Mouse (Mus musculus) olfactory bulb, adult 2 months (tissue): ENCODE data around the gene Llgl2. TPM values are rescaled to one million over a fixed set of nuclear protein-coding genes. Genes with fewer than 3 reads are reported as not detected.

Source experiments
- H3K27ac ChIP-seq: fragments of 200-500 bp; 2 replicates; pipeline ENCODE4 v1.5.1; 2012; ENCODE audit warnings: low read depth, low read length; ENCODE audit not compliant: insufficient read depth
- H3K4me1 ChIP-seq: fragments of 200-500 bp; 2 replicates; pipeline ENCODE4 v1.6.1; 2012; ENCODE audit warnings: low read length; ENCODE audit not compliant: control insufficient read depth, insufficient read depth
- H3K4me3 ChIP-seq: fragments of 200-500 bp; 2 replicates; pipeline ENCODE4 v1.5.1; 2012; ENCODE audit warnings: mild to moderate bottlenecking, low read depth, low read length, moderate library complexity; ENCODE audit not compliant: insufficient read depth
- CTCF ChIP-seq: fragments of 200-500 bp; IDR thresholded peaks from 2 replicates; pipeline ENCODE4 v1.5.1; 2012; ENCODE audit warnings: low read depth, mild to moderate bottlenecking, low read length, moderate library complexity; ENCODE audit not compliant: insufficient read depth
- POLR2A ChIP-seq: fragments of 200-500 bp; IDR thresholded peaks from 2 replicates; pipeline ENCODE4 v1.6.1; 2012; ENCODE audit warnings: mild to moderate bottlenecking, low read depth, low read length, moderate library complexity; ENCODE audit not compliant: insufficient read depth
- WGBS: fragments of 180-500 bp; shearing (Covaris S2); methylation state at CpG from one replicate; pipeline ENCODE4 v1.1.7; 2018; 5-methylcytosine and 5-hydroxymethylcytosine counted together
- polyA plus RNA-seq: library from polyadenylated mRNA; stranded (reverse); fragments of >200 nt; gene quantifications from 2 replicates; pipeline ENCODE4 v1.2.4, GENCODE M21; 2012; ENCODE audit warnings: low replicate concordance; ENCODE audit not compliant: missing spikeins, insufficient read depth, insufficient read length

The Llgl2 gene
- polyA plus RNA-seq, 1 experiment: not detected

GRCm38 (mm10) chr11:115786473-115786872 lies 37.4 kb upstream of the Llgl2 start:
- Histone ChIP-seq H3K4me1 (peaks cover 28% of the 10 kb centered on the region), H3K4me3 (no peak overlapping the region), H3K27ac (no peak overlapping the region)
- no peak for TF ChIP-seq CTCF
- no peak for TF ChIP-seq POLR2A
- WGBS: 66% methylated on average over 6 of the region's 6 CpGs

DNA sequence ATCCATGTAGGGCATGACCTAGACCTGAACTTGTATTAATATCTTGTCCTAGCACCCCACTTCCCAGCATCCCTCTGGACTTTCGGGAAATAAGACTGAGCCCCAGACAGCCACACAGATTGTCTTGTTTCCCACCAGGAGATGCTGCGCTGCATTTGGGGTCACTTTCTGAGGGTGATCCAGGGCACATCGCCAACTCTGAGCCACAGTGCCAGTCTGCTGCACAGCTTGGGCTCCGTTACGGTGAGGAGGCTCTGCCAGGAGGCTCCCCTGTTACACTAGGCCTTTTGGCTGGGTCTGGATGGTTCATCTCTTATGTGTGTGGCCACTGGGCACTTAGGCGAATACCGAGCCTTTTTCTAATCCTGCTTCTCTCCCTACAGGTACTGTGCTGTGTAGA lies 34.1 kb upstream of the Llgl2 start:
- WGBS: 74% methylated on average over 7 of the region's 7 CpGs
- peaks cover 13% of the 10 kb centered on the region for H3K4me1 ChIP-seq
- no peak overlapping the region for H3K4me3 ChIP-seq
- no peak for TF ChIP-seq CTCF
- TF ChIP-seq POLR2A: no peak
- no peak overlapping the region for H3K27ac ChIP-seq

DNA sequence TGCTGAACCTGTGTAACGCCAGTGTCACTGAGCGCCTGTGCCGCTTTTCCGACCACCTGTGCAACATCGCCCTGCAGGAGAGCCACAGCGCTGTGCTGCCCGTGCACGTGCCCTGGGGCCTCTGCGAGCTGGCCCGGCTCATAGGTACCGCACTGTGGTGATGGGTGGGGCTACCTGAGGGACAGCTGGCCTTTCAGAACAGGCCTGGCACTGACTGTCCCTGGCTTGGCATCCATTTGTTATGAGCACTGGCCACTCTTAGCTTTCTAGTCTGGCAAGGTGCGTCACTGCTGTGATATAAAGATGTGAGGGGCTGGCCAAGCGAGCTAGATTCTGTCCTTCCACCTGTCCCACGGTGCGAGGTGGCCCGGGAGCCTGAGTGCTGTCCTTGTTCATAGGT lies 31.9 kb upstream of the Llgl2 start:
- WGBS: 96% methylated on average over 16 of the region's 16 CpGs
- Histone ChIP-seq H3K27ac (no peak overlapping the region), H3K4me1 (peaks cover 1% of the 10 kb centered on the region; the same call in 1 of the 2 replicates), H3K4me3 (no peak overlapping the region)
- no peak for TF ChIP-seq CTCF
- TF ChIP-seq POLR2A: no peak

- no peaks in the 10 kb centered on the region for H3K4me1 ChIP-seq
- no peak for TF ChIP-seq CTCF
- no peak for TF ChIP-seq POLR2A
- no peak overlapping the region for H3K4me3 ChIP-seq
- WGBS: 67% methylated on average over 14 of the region's 14 CpGs
- H3K27ac ChIP-seq: no peak overlapping the region
These were observed 31.5 kb upstream of the Llgl2 start for GRCm38 (mm10) chr11:115792353-115792752.

GRCm38 (mm10) chr11:115796898-115797297 lies 27.0 kb upstream of the Llgl2 start:
- no peak overlapping the region for H3K4me3 ChIP-seq
- no peak overlapping the region for H3K27ac ChIP-seq
- 84% methylated on average over 15 of the region's 15 CpGs for WGBS
- H3K4me1 ChIP-seq: no peaks in the 10 kb centered on the region
- TF ChIP-seq POLR2A: no peak
- TF ChIP-seq CTCF: no peak

DNA sequence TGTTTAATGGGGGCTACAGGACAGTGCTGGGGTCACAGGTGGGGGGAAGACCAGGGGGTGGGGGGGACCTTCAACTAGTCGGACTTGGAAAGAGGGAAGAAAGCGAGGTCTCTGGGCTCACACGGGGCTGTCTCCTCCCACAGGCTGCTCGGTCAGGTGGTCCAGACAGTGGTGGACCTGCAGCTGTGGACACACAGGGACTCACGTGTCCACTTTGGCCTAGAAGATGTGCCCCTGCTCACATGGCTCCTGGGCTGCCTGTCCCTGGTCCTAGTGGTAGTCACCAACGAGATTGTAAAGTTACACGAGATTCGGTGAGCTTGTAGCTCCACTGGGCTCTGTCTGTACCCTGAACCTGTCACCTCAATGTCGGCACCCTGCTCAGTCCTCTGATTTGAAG lies 26.2 kb upstream of the Llgl2 start:
- 80% methylated on average over 9 of the region's 9 CpGs for WGBS
- H3K27ac ChIP-seq: no peak overlapping the region
- no peaks in the 10 kb centered on the region for H3K4me1 ChIP-seq
- TF ChIP-seq CTCF: no peak
- TF ChIP-seq POLR2A: no peak
- no peak overlapping the region for H3K4me3 ChIP-seq

GRCm38 (mm10) chr11:115800981-115801380 lies 22.9 kb upstream of the Llgl2 start:
- no peak overlapping the region for H3K27ac ChIP-seq
- no peaks in the 10 kb centered on the region for H3K4me1 ChIP-seq
- 91% methylated on average over 18 of the region's 18 CpGs for WGBS

GRCm38 (mm10) chr11:115803072-115803709 lies 20.7 kb upstream of the Llgl2 start:
- Histone ChIP-seq H3K27ac (no peak overlapping the region), H3K4me3 (no peak overlapping the region), H3K4me1 (peaks cover 3% of the 10 kb centered on the region)
- WGBS: 85% methylated on average over 24 of the region's 24 CpGs
- no peak for TF ChIP-seq POLR2A
- TF ChIP-seq CTCF: no peak

More at GRCm38 (mm10) chr11:115800981-115801380, 22.9 kb upstream of the Llgl2 start:
- no peak overlapping the region for H3K4me3 ChIP-seq
- TF ChIP-seq CTCF (no peak), POLR2A (no peak)

DNA sequence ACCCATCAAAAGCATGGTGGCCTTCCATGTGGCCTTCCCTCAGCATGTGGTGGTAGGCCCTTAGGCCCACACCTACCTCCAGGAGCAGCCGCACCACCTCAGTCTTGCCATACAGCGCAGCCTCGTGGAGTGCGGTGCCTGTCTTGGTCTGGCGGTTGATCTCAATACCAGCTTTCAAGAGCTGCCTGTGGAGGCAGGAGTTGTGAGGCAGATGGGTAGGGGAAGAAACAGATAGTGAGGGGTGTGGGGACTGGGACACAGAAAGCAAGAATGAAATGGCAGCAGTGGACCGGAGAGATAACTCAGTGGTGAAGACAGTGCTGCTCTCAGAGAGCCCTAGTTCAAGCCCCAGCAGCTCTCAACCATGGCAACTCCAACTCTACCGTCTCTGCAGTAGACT lies 18.8 kb upstream of the Llgl2 start:
- TF ChIP-seq POLR2A: no peak
- TF ChIP-seq CTCF: no peak
- no peak overlapping the region for H3K4me3 ChIP-seq
- WGBS: 93% methylated on average over 7 of the region's 7 CpGs

More for the DNA sequence above, 18.8 kb upstream of the Llgl2 start:
- H3K4me1 ChIP-seq: peaks cover 13% of the 10 kb centered on the region
- no peak overlapping the region for H3K27ac ChIP-seq
